Mouse (Mus musculus) liver, embryonic 14.5 days (tissue): ENCODE data around the gene Mylk. TPM values are rescaled to one million over a fixed set of nuclear protein-coding genes. Genes with fewer than 3 reads are reported as not detected.

Source experiments
- ATAC-seq: fragments of 200-750 bp; cut with Nextera tagmentation; 2 replicates; pipeline ENCODE4 v1.8.0; 2017; ENCODE audit warnings: moderate number of reproducible peaks, mild to moderate bottlenecking, moderate library complexity; ENCODE audit not compliant: insufficient read depth
- DNase-seq, 3 experiments: peaks; one replicate each; pipeline ENCODE4 v3.0.0-alpha.2; 2012 to 2013; ENCODE audit warnings: low read depth in 3 of 3, low spot score in 3 of 3
- H3K27ac ChIP-seq: fragments of 300-500 bp; sonication (generic); 2 replicates; pipeline ENCODE4 v1.5.1; 2014; ENCODE audit warnings: moderate library complexity, mild to moderate bottlenecking, control low read depth, inconsistent platforms
- H3K27me3 ChIP-seq: fragments of 300-500 bp; sonication (generic); 2 replicates; pipeline ENCODE4 v1.6.1; 2014; ENCODE audit warnings: mild to moderate bottlenecking, low read length, moderate library complexity; ENCODE audit not compliant: control insufficient read depth, insufficient read depth
- H3K36me3 ChIP-seq: fragments of 300-500 bp; sonication (generic); replicated peaks from 2 replicates; pipeline ENCODE4 v1.6.1; 2014; ENCODE audit warnings: low read depth; ENCODE audit not compliant: control insufficient read depth, insufficient read depth
- H3K4me1 ChIP-seq, 2 experiments: fragments of 200-500 bp in 1 of 2; fragments of 300-500 bp in 1 of 2; sonication (generic) in 1 of 2; replicated peaks; 2 replicates each; pipeline ENCODE4 v1.6.1; 2012 to 2014; ENCODE audit warnings: antibody characterized with exemption in 1 of 2, inconsistent platforms in 1 of 2, low read length in 1 of 2; ENCODE audit not compliant: control insufficient read depth in 2 of 2, insufficient read depth in 2 of 2
- H3K4me2 ChIP-seq: fragments of 300-500 bp; sonication (generic); 2 replicates; pipeline ENCODE4 v1.6.1; 2014; ENCODE audit warnings: low read depth, mild to moderate bottlenecking, control low read depth, moderate library complexity
- H3K4me3 ChIP-seq, 2 experiments: fragments of 200-500 bp in 1 of 2; fragments of 300-500 bp in 1 of 2; sonication (generic) in 1 of 2; 2 replicates each; pipeline ENCODE4 v1.5.1; 2012 to 2014; ENCODE audit warnings: low read depth in 2 of 2, low read length in 2 of 2, mild to moderate bottlenecking in 2 of 2, control low read depth in 1 of 2, inconsistent platforms in 1 of 2, moderate library complexity in 1 of 2; ENCODE audit not compliant: insufficient read depth in 1 of 2
- H3K9ac ChIP-seq: fragments of 300-500 bp; sonication (generic); replicated peaks from 2 replicates; pipeline ENCODE4 v1.6.1; 2014; ENCODE audit warnings: mild to moderate bottlenecking, control low read depth, moderate library complexity
- H3K9me3 ChIP-seq: fragments of 300-500 bp; sonication (generic); 2 replicates; pipeline ENCODE4 v1.6.1; 2016; ENCODE audit warnings: low read length, mixed read lengths; ENCODE audit not compliant: control insufficient read depth
- CTCF ChIP-seq: IDR thresholded peaks from 2 replicates; pipeline ENCODE4 v1.5.1; 2016; ENCODE audit warnings: antibody characterized with exemption, low read depth, control low read depth
- EP300 ChIP-seq: IDR thresholded peaks from 2 replicates; pipeline ENCODE4 v1.6.1; 2016; ENCODE audit warnings: antibody characterized with exemption, low read depth
- WGBS: fragments of 180-500 bp; shearing (Covaris S2); extraction: QIAGEN DNeasy Blood & Tissue Kit; methylation state at CpG from one replicate; pipeline ENCODE4 v1.1.7; 2014; ENCODE audit not compliant: insufficient replicate concordance; 5-methylcytosine and 5-hydroxymethylcytosine counted together
- polyA plus RNA-seq, 2 experiments: library from polyadenylated mRNA; depleted of rRNA in 1 of 2; stranded (reverse) in 1 of 2; unstranded in 1 of 2; fragments of >200 nt; fragmentation: Nextera tagmentation in 1 of 2; extraction: Ambion mirVana in 1 of 2; gene quantifications; 2 replicates each; pipeline versions ENCODE4 v1.2.1 to v1.2.3; 2012 to 2014

Gene Mylk
- polyA plus RNA-seq, 2 experiments: 4.4 to 5.4 TPM

DNA sequence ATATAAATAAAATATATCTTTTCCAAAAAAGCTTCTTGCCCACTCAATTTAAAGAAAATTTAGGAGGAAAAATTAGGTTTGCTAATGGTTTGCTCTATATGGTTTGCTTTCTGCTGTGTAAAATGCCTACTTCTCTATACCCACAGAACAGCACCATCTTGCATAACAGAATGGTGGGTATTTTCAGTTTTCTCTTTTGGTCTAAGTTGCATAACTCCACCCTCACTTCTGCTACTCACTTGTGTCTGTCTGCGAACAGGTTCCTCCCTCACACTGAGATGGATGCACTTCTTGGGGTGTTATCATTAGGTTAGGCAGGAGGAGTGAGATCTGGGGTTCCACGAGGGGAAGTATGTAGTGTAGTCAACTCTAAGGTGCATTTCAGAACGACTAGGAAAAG is 68.6 kb downstream of the Mylk start:
- ATAC-seq: no peak
- Histone ChIP-seq H3K4me2 (no peak overlapping the region), H3K27me3 (no peaks in the 10 kb centered on the region), H3K9ac (no peak overlapping the region), H3K4me1 (no peaks in the 10 kb centered on the region), H3K4me3 (no peak overlapping the region), H3K9me3 (no peaks in the 10 kb centered on the region), H3K27ac (no peak overlapping the region), H3K36me3 (no peaks in the 10 kb centered on the region)
- DNase-seq: no peak
- TF ChIP-seq EP300 (no peak), CTCF (no peak)
- 50% methylated on average over 3 of the region's 3 CpGs for WGBS

DNA sequence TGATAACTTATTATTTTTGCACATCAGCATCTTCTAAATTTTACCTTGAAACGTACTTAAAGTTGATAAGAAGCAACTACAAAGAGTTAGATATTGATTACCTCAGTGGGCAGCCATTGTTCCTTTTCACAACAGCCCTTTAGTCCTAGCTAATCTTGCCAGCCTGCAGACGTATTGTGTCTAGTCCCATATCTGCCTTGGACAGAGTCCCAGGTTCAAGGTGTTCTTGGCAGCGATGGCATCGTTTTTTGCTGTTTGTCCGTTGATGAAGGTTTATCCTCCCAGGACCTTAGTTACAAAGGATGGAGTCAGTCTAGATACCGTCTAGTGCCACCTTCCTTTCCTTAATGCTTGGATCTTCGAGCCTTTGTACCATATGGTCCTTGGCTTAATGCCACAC is 69.6 kb downstream of the Mylk start:
- Histone ChIP-seq H3K4me2 (no peak overlapping the region), H3K4me1 (no peaks in the 10 kb centered on the region), H3K27ac (no peak overlapping the region), H3K27me3 (no peaks in the 10 kb centered on the region), H3K9me3 (no peaks in the 10 kb centered on the region), H3K36me3 (no peaks in the 10 kb centered on the region), H3K9ac (no peak overlapping the region), H3K4me3 (no peak overlapping the region)
- TF ChIP-seq CTCF (no peak), EP300 (no peak)
- ATAC-seq (no peak), DNase-seq (no peak)
- WGBS: 67% methylated on average over 7 of the region's 7 CpGs

DNA sequence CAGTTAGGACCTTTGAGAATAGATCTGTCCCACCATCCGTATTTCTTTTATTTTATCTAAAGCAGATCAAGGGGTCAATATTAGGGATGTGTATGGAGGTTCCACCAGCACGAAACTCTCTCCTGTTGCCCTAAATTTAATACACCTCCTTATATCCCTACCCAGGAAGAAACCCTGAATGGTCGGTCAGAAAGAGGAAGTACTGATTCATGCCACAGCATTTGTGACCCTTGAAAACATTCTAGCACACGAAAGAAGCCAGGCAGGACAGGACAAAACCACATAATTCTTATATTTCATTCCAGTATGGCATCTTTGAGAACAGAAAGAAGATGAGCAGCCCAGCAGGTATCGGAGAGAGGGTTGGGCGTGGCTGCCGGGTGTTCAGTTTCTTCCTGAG is 71.5 kb downstream of the Mylk start:
- WGBS: 41% methylated on average over 7 of the region's 7 CpGs
- no peaks in the 10 kb centered on the region for H3K9me3 ChIP-seq
- no peaks in the 10 kb centered on the region for H3K36me3 ChIP-seq
- TF ChIP-seq EP300 (no peak), CTCF (no peak)
- H3K27ac ChIP-seq: no peak overlapping the region
- no peaks in the 10 kb centered on the region for H3K4me1 ChIP-seq
- no peak overlapping the region for H3K9ac ChIP-seq
- no peak overlapping the region for H3K4me2 ChIP-seq
- no peak for ATAC-seq
- H3K4me3 ChIP-seq: no peak overlapping the region
- no peak for DNase-seq
- H3K27me3 ChIP-seq: no peaks in the 10 kb centered on the region

DNA sequence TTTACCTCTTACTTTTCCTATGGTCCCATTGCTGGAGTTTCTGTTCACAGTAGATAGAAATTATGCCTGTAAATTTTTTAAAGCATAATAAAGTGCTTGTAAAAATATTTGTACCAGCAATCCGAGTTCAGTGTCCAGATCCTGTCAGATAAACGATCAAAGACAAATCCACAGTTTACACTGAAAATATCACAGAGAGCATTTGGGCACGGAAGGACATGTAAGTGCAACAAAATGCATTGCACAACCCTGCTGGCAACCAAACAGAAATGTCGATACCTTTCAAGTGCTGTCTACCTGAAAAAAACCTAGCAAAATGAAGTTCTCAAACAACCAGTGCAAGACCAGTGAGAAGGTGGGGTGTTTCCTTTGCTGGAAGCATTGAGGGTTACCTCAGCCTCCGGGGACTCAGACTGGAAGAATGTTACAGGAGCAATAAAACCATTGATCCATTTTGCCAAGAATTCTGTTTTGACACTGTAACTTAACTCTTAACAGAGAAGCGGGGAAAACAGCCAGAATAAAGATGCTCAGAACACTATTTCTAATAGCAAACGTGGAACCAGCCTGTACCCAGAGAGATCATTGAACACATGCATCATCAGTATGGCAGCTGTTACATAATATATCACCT is 80.2 kb downstream of the Mylk start:
- H3K9ac ChIP-seq: no peak overlapping the region
- no peaks in the 10 kb centered on the region for H3K27me3 ChIP-seq
- ATAC-seq (no peak), DNase-seq (peak in 1 of 3 experiments; percentile 4)
- H3K4me2 ChIP-seq: no peak overlapping the region
- H3K4me1 ChIP-seq: no peaks in the 10 kb centered on the region; a peak in 1 of 4 replicates
- no peak overlapping the region for H3K4me3 ChIP-seq
- H3K27ac ChIP-seq: no peak overlapping the region
- WGBS: 51% methylated on average over 7 of the region's 7 CpGs
- no peak for TF ChIP-seq CTCF
- H3K36me3 ChIP-seq: no peaks in the 10 kb centered on the region
- no peaks in the 10 kb centered on the region for H3K9me3 ChIP-seq

DNA sequence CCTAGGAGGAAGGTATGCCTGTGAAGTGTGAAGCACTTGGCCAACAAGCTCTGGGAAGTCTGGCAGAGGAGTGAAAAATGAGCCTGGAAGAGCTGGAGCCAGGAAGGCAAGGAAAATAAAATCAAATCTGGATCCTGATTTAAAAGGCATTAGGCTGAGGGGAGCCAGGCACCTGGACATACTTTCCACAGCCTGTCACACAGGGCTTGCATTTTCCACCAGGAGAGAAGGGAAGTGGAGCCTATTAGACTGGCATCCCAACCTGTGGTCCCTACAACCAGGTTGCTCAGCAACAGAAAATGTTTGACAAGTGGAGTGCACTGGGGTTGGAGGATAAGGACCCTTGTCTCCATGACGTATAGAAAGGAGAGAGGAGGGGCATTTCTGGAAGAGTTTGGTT is 89.5 kb downstream of the Mylk start:
- TF ChIP-seq EP300 (no peak), CTCF (no peak)
- DNase-seq (no peak), ATAC-seq (no peak)
- Histone ChIP-seq H3K9ac (no peak overlapping the region), H3K27me3 (no peaks in the 10 kb centered on the region), H3K4me1 (no peaks in the 10 kb centered on the region), H3K27ac (no peak overlapping the region), H3K4me2 (no peak overlapping the region), H3K4me3 (no peak overlapping the region), H3K36me3 (no peaks in the 10 kb centered on the region), H3K9me3 (no peaks in the 10 kb centered on the region)
- 45% methylated on average over 1 of the region's 1 CpGs for WGBS
